Mouse (Mus musculus) midbrain, embryonic 10.5 days (tissue): ENCODE results near the gene Krtcap3. TPM values are rescaled to one million over a fixed set of nuclear protein-coding genes. Genes with fewer than 3 reads are reported as not detected.

Experiments
- DNase-seq: peaks from one replicate; pipeline ENCODE4 v3.0.0-alpha.2; 2017; ENCODE audit warnings: low spot score
- H3K27ac ChIP-seq: fragments of 300-500 bp; sonication (generic); replicated peaks from 2 replicates; pipeline ENCODE4 v1.5.1; 2016; ENCODE audit warnings: mild to moderate bottlenecking
- H3K27me3 ChIP-seq: fragments of 300-500 bp; sonication (generic); 2 replicates; pipeline ENCODE4 v1.6.1; 2016; ENCODE audit warnings: low read depth, mild to moderate bottlenecking; ENCODE audit not compliant: poor library complexity, severe bottlenecking
- H3K36me3 ChIP-seq: fragments of 300-500 bp; sonication (generic); 2 replicates; pipeline ENCODE4 v1.6.1; 2016; ENCODE audit warnings: mild to moderate bottlenecking, moderate library complexity
- H3K4me1 ChIP-seq: fragments of 300-500 bp; sonication (generic); 2 replicates; pipeline ENCODE4 v1.6.1; 2016
- H3K4me3 ChIP-seq: fragments of 300-500 bp; sonication (generic); 2 replicates; pipeline ENCODE4 v1.5.1; 2016; ENCODE audit warnings: mild to moderate bottlenecking, moderate library complexity
- H3K9me3 ChIP-seq: fragments of 300-500 bp; sonication (generic); replicated peaks from 2 replicates; pipeline ENCODE4 v1.6.1; 2016; ENCODE audit warnings: mild to moderate bottlenecking
- WGBS: fragments of 180-500 bp; shearing (Covaris S2); methylation state at CpG from one replicate; pipeline ENCODE4 v1.1.7; 2016; 5-methylcytosine and 5-hydroxymethylcytosine counted together
- polyA plus RNA-seq: library from polyadenylated mRNA; unstranded; fragments of >200 nt; fragmentation: Nextera tagmentation; extraction: Ambion mirVana; gene quantifications from 2 replicates; pipeline ENCODE4 v1.2.1, GENCODE M21; 2016

Krtcap3 gene
- polyA plus RNA-seq, 1 experiment from 2014 or later, result 3.0 TPM

GRCm38 (mm10) chr5:31295606-31296141 lies 44.2 kb downstream of the Krtcap3 start, which contains the start of gene Fndc4:
Gene Fndc4 (minus strand): TSS chr5:31296080.
- DNase-seq, result peak; percentile 79
- H3K9me3 ChIP-seq, result no peaks in the 10 kb centered on the region
- peaks cover 32% of the 10 kb centered on the region for H3K4me1 ChIP-seq
- WGBS, result under 1% methylated on average over 44 of the region's 46 CpGs
- H3K36me3 ChIP-seq, result peaks cover 21% of the 10 kb centered on the region
- H3K27me3 ChIP-seq, result no peaks in the 10 kb centered on the region
- H3K27ac ChIP-seq, result peak within 1 kb of the TSS; percentile 93
- H3K4me3 ChIP-seq, result peak within 1 kb of the TSS; percentile 76

- H3K27me3 ChIP-seq, result no peaks in the 10 kb centered on the region
- WGBS, result 83% methylated on average over 13 of the region's 13 CpGs
- peaks cover 21% of the 10 kb centered on the region for H3K36me3 ChIP-seq
- peak within 1 kb of the TSS; percentile 93; the same call in 1 of the 2 replicates for H3K27ac ChIP-seq
- peaks cover 25% of the 10 kb centered on the region for H3K4me1 ChIP-seq
- DNase-seq, result no peak
- peak within 1 kb of the TSS; percentile 76 for H3K4me3 ChIP-seq
- H3K9me3 ChIP-seq, result no peaks in the 10 kb centered on the region
Measured at GRCm38 (mm10) chr5:31297047-31297757, 45.7 kb downstream of the Krtcap3 start, which contains the start of gene Gckr. Gene Gckr (plus strand): TSS chr5:31297443.

- Histone ChIP-seq H3K36me3 (peaks cover 16% of the 10 kb centered on the region), H3K27me3 (no peaks in the 10 kb centered on the region), H3K9me3 (no peaks in the 10 kb centered on the region), H3K27ac (no peak overlapping the region), H3K4me3 (no peak overlapping the region), H3K4me1 (peaks cover 25% of the 10 kb centered on the region)
- DNase-seq, result no peak
- WGBS, result 80% methylated on average over 3 of the region's 3 CpGs
Measured at GRCm38 (mm10) chr5:31297981-31298380, 46.5 kb downstream of the Krtcap3 start.

GRCm38 (mm10) chr5:31298486-31298885 lies 47.0 kb downstream of the Krtcap3 start:
- no peak for DNase-seq
- Histone ChIP-seq H3K36me3 (peaks cover 11% of the 10 kb centered on the region), H3K9me3 (no peaks in the 10 kb centered on the region), H3K4me1 (peaks cover 25% of the 10 kb centered on the region), H3K27me3 (no peaks in the 10 kb centered on the region), H3K27ac (no peak overlapping the region), H3K4me3 (no peak overlapping the region)
- WGBS, result 78% methylated on average over 2 of the region's 2 CpGs

GRCm38 (mm10) chr5:31301866-31302265 lies 50.4 kb downstream of the Krtcap3 start:
- Histone ChIP-seq H3K4me1 (no peaks in the 10 kb centered on the region), H3K27ac (no peak overlapping the region), H3K27me3 (no peaks in the 10 kb centered on the region), H3K36me3 (no peaks in the 10 kb centered on the region), H3K9me3 (0 out of 2 replicates have a peak, but pooled peaks cover 4% of the 10 kb centered on the region), H3K4me3 (no peak overlapping the region)
- WGBS, result 78% methylated on average over 8 of the region's 8 CpGs
- no peak for DNase-seq

Other genes starting within 250 kb of the Krtcap3 start
- gene Atraid, start 203.4 kb upstream of the Krtcap3 start, polyA plus RNA-seq, result 80.5 and 99.6 TPM in 2 replicates
- gene Slc5a6, start 202.8 kb upstream of the Krtcap3 start, polyA plus RNA-seq, result 10.6 and 11.4 TPM in 2 replicates
- 52.4 and 53.3 TPM in 2 replicates for gene Cad, start 196.9 kb upstream of the Krtcap3 start, polyA plus RNA-seq
- not detected in 2 replicates for gene Dnajc5g, start 145.4 kb upstream of the Krtcap3 start, polyA plus RNA-seq
- gene Slc30a3, start 143.5 kb upstream of the Krtcap3 start, polyA plus RNA-seq, result 1.5 and 7.1 TPM in 2 replicates
- not detected in 2 replicates for gene Trim54, start 135.0 kb upstream of the Krtcap3 start, polyA plus RNA-seq
- gene Ucn, start 112.9 kb upstream of the Krtcap3 start, polyA plus RNA-seq, result not detected in 2 replicates
- 58.7 and 64.5 TPM in 2 replicates for gene Mpv17, start 97.4 kb upstream of the Krtcap3 start, polyA plus RNA-seq
- gene Gm29609, start 71.8 kb upstream of the Krtcap3 start, polyA plus RNA-seq, result 1.7 and 2.1 TPM in 2 replicates
- gene Gtf3c2, start 71.5 kb upstream of the Krtcap3 start, polyA plus RNA-seq, result 120 and 124 TPM in 2 replicates
- 139 and 153 TPM in 2 replicates for gene Snx17, start 58.5 kb upstream of the Krtcap3 start, polyA plus RNA-seq
- gene Eif2b4, start 58.3 kb upstream of the Krtcap3 start, polyA plus RNA-seq, result 86.3 and 87.7 TPM in 2 replicates
- 11.5 and 13.8 TPM in 2 replicates for gene Zfp513, start 49.4 kb upstream of the Krtcap3 start, polyA plus RNA-seq
- 195 and 214 TPM in 2 replicates for gene Ppm1g, start 31.0 kb upstream of the Krtcap3 start, polyA plus RNA-seq
- gene Nrbp1, start 10.8 kb upstream of the Krtcap3 start, polyA plus RNA-seq, result 160 and 171 TPM in 2 replicates
- 0.23 and 0.36 TPM in 2 replicates for gene Gm9970, start 10.5 kb upstream of the Krtcap3 start, polyA plus RNA-seq
- gene Ift172, start 39.4 kb downstream of the Krtcap3 start, polyA plus RNA-seq, result 33.8 and 40.6 TPM in 2 replicates
- gene Fndc4, start 44.4 kb downstream of the Krtcap3 start, polyA plus RNA-seq, result 48.9 and 51.0 TPM in 2 replicates
- gene Gckr, start 45.8 kb downstream of the Krtcap3 start, polyA plus RNA-seq, result 0.24 TPM in 1 of 2 replicates, not detected in the other
- 80.4 and 90.3 TPM in 2 replicates for gene Zfp512, start 200.7 kb downstream of the Krtcap3 start, polyA plus RNA-seq
- not detected in 2 replicates for gene 4930548H24Rik, start 234.0 kb downstream of the Krtcap3 start, polyA plus RNA-seq
- gene Gpn1, start 243.1 kb downstream of the Krtcap3 start, polyA plus RNA-seq, result 94.8 and 97.2 TPM in 2 replicates